Mouse (Mus musculus): ENCODE measurements around the gene Tenm2.
A peak's percentile ranks its signal among the peaks of the same experiment; 100 is the strongest.

Gene Tenm2

DNA sequence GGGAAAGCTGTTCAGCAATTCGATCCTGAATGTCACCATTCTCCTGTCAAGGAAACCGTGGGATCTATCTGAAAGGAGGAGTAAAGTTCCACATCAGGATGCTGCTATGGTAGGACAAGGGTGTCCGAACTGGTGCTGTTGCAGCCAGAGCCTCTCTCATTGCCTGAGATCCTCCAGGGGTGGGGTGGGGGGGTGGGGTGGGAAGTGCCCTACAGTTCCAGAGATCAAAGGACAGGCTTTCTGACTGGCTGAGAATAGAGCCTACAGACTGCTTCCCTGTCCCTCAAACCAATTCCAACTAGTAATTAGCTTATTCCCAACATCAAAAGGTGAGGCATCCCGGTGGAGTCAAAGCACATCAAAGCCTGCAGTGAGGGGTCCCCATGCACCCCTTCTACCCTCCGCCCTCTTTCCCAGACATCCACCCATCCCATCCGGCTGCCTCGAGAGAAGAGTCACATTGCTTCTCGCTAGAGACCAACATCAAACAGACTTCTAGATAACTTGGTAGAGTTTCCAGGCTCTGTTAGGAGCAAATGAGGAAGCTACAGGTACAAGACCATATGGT lies 630.9 kb downstream of the Tenm2 start:
- DNase-seq (ENCODE audit: low read depth, low spot score) = no peak

DNA sequence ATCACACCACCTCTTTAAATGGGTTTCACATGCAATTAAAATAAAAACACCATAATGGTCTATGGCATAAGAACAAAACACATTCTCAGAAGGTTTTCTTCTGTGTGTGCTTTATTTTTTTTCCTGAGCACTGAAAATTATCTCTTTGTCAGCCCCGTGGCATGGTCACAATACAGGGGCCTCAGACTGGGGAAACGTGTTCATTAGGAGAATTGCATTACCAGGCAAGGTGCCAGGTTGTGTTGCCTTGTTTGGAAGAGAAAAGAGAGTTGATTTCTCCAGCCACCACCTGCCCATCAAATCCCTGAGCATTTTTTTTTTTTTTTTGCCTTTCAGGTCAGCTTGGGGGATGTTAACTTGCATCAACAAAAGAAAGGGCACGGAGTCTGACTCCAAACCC lies 631.5 kb downstream of the Tenm2 start:
- no peak for DNase-seq (ENCODE audit: low read depth, low spot score)

DNA sequence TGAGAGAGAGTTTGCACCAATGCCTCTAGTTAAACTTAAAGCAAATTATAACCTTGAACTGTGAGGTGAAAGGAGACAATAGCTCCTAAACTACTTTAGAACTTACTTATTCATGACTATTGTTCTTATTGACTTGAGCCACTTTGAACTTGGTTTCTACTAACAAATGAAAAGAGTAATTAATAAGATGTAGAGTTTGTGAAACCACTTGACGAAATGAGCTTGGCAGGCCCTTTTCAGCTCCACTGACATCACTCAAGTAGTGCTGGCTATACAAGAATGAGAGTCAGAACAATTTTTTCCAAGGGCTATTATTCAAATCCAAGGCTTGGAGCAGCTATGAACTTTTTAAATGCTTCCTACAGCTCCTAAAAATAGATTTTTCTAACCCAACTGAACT lies 643.3 kb downstream of the Tenm2 start:
- DNase-seq (ENCODE audit: low read depth, low spot score) = no peak

DNA sequence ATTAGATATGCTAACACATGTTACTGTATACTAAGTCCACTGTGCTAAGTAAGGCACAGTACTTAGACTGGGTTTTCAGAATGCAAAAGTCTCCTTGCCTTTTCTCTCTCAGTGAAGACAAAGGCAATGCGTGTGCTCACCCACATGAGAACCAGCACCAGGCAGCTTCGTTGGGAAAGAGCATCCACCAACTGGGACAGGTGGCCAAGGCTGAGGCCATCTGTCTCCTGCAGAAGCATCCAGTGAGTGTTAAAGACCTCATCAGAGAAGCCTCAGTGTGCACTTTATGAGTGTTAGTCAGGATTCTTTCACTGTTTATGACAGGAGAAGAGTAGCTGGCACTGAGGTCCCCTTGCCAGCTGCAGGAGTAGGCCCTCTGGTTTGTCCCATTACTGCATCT lies 669.6 kb downstream of the Tenm2 start:
- DNase-seq (ENCODE audit: low read depth, low spot score) = peak; percentile 97

DNA sequence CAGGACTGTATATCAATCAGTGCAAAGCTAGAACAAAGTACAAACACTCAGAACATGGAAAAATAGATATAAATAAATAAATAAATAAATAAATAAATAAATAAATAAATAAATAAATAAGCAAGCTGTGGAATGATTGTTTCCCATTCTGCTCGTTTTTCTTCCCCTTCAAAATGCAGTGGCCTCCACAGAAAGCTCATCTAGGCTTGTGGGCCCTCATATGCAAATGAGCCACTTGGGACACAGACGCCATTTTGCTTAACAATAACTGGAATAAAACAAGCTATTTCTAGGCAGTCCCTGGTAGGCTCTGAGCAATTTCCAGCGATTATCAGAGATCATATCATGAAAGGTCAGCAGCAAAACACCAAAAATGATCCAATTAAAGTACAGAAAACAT lies 672.9 kb downstream of the Tenm2 start:
- DNase-seq (ENCODE audit: low read depth, low spot score) = no peak

DNA sequence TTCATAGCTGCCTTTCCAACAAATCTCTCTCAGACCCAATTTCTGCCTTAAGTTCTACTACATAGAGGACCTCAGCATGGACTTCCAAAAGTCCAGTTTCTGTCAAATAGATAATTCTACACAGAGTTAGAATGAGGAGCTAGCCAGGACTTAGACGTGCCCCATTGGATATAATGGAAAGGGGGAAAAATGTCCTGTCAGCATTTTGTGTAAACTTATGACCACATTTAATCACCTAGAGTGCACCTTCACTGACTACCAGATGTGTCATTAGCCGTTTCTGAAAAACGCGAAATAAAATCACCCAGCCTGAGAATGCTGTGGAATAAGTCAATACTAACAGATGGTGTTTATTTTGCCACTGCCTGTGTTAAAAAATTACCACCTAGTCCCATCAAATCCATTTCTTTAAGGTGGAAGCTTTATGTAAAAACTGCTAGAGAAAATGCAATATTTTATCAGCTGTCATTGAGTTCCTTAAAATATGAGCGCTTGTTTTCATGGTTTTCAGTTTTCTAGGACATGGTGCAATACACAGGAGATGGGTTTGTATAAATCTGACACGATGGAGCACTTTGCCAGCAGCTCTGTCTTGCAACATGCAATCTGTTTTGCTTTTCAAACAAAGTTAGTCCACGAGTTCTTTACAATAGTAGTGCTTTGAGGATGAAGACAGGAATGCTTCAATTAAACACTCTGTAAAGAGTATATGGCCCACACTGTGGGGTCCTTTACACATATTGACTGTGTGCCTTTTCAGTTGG lies 674.8 kb downstream of the Tenm2 start:
- no peak for DNase-seq (ENCODE audit: low read depth, low spot score)

DNA sequence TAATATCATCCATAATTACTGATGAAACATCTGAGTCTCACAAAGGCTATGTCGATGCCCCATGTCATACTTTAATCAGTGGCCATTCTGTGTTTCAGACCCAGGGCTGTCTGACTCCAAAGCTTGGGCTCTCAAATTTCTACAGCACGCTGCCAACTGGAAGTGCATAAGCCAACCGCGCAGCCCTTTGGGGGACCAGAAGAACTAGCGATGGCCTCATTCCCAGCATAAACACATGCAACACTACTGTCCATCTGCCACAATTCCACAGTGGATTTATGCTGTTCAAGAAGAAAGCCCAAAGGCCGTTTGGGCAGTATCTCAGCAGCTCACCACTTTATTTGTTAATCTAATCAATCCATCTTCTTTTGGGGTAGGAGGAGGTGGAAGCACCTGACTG lies 678.4 kb downstream of the Tenm2 start:
- peak; percentile 96 for DNase-seq (ENCODE audit: low read depth, low spot score)

DNA sequence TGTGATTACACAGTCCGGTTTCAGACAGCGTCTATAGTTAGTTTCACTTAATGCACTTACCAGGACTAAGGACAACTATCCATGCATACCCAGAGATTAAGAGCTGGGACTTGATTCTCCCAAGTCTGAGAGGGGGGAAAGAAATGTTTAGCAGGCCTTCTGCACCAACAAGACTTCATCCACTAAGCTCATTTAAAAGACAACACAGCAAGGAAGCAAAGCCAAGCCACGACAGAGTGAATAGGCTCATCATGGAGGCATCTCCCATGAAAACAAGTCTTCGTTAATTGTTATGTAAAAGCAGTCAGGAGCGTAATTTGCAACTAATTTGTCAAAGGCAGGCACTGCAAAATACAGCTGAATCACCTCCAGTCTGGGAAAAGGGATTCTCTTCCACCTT lies 682.5 kb downstream of the Tenm2 start:
- DNase-seq (ENCODE audit: low read depth, low spot score) = no peak

DNA sequence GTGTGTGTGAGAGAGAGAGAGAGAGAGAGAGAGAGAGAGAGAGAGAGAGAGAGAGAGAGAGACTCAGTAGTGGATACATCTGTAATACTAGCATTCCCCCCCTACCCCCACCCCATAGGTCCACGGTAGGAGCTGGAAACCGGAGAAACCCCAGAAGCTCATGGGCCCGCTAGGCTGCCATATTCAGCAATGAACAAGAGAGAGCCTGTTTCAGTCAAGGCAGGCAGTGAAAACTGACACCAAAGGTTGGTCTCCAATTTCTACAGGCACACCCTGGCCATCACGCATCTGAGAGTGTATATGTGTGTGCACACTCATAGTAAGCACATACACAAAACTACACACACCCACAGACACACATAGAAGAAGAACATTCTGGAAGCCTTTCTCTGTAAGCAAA lies 685.1 kb downstream of the Tenm2 start:
- no peak for DNase-seq (ENCODE audit: low read depth, low spot score)

DNA sequence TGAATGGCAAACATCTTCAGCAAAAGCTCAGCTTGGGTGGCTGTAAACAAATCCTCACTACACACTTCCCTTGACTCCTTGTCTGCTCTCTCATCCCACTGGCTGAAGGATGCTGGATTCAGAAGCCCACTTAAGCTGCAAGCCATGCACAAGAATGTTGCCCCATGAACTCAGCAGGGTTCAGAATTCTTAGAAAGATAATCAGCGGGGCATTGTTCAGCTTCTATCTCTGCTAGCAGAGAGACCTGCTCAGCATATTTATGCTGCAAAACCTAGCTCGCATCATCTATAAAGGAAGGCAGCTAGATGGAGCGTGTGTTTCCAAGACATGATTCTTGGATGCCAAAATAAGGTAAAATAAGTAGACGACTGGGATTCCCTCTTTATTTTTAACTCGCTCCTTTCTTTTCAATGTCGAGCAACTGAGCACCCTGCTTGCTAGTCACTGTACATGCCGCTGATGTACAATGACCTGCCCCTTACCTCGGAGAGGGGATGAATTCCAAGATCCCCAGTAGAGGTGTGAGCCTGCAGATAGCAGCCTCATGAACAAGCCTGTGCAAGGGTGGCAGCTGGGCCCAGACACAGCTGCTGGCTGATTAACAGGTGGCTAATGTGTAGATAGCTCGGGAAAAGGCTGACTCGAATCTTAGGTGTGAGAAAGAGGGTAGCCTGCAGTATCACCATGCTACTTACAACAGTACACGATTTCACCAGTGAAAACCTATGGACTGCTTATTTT lies 686.2 kb downstream of the Tenm2 start:
- DNase-seq (ENCODE audit: low read depth, low spot score) = no peak

DNA sequence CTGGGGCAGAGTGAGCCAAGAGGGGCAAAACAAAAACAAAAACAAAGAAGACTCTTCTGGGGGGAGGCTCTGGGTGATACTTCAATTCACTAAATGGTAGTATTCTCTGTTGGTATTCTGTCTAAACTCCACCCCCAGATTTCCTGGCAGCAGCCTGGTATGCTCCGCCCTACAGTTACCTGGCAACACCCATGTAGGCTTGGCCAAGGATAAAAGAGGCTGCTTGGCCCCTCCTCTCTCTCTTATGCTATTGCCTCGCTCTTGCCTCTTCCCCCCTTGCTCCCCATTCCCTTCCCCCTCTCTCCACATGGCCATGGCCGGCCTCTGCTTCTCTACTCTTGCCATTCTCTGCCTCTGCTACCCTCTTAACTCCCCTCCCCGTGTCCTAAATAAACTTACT lies 687.6 kb downstream of the Tenm2 start:
- DNase-seq (ENCODE audit: low read depth, low spot score) = no peak

DNA sequence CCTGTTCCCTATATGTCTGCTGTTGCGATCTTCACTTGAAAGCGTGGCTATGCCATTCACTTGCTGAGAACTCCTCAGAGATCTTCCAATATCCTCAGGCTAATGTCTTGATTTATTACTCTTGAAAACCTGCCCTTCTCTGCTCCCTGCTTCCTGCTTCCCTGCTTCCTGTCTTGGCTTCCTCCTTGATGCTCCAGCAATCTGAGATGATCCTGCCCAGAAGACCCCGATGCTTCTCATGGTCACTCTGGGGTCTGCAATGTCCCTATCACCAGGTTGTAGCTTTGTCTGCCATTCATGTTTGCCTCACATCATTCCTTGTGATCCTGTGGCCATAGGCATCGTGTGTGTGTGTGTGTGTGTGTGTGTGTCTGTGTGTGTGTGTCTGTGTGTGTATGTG lies 697.6 kb downstream of the Tenm2 start:
- no peak for DNase-seq (ENCODE audit: low read depth, low spot score)

DNA sequence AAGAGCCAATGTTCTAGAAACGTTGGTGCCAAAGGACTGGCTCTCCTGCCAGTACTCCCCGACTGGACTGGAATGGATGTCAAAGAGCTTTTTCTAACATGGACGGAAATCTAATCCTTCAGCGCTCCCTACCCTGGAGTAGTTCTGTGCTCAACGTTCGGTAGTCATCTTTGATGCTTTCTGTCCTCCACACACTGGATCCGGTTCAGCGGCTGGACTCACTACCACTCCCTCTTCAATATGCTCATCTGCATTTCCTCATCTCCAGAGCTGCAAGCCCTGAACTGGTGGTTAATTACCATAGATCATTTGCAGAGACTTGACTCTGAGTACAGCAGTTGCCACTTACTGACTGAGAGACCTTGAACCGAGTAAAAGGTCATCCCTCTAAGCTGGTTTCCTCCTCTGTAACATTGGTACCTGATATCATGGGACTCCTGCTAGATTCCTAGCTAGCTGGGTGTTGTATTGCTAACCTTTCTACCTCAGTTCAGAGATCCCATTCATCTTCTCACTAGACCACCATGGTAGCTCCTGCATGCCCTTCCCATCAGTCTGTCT lies 698.1 kb downstream of the Tenm2 start:
- DNase-seq (ENCODE audit: low read depth, low spot score) = no peak

DNA sequence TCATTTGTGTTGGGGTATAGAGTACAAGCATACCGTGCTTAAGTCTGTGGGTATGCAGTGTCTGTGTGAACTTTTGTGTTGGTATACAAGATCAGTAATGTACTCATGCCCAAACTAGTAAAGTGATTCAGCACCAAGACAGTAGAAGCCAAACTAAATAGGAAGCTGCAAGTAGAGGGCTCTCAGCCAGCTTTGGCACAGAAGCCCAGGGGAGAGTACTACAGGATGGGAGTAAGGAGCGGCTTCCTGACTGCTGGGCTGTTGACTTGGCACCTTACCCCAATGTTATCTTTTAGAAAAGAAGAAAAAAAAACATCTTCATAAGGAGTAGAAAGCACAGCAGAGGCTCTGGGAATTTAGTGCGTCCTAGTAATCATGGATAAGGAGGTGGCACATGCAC lies 700.2 kb downstream of the Tenm2 start:
- peak; percentile 44 for DNase-seq (ENCODE audit: low read depth, low spot score)

DNA sequence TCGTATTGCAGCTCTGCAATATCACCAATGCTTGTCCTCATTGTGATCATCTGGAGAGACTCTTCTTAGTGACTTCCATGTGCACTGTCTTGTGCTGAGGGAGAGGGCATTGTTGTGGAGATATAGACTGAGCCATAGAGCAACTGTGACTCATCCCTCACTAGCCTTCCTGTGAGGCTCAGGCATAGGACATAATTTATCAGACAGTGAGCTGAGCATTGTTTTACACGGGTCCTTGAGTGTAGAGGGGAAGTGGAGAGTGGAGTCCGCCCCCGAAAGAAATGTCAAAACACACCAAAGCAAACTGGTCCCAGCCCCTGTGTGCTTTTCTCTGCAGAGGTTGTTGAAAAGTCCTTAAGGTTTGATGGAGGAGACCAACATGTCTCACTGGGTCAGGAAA lies 704.1 kb downstream of the Tenm2 start:
- DNase-seq (ENCODE audit: low read depth, low spot score) = no peak

DNA sequence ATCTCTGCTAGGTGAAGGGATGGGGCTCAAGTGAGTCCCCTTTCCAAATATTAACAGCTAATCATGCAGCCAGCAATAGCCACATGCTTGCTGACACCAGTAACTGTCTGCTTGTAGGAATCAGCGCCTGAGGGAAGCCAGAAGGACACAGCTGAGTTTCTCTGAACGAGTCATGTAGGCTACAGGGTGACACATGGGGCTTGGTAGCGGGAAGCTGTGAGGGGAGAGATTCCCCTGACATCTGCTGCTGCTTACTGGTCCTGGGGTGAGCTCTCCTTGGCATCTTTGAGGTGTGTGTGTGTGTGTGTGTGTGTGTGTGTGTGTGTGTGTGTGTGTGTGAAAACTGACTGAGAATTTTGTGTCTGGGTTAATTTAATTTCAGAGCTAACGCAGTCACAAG lies 708.3 kb downstream of the Tenm2 start:
- DNase-seq (ENCODE audit: low read depth, low spot score) = no peak

DNA sequence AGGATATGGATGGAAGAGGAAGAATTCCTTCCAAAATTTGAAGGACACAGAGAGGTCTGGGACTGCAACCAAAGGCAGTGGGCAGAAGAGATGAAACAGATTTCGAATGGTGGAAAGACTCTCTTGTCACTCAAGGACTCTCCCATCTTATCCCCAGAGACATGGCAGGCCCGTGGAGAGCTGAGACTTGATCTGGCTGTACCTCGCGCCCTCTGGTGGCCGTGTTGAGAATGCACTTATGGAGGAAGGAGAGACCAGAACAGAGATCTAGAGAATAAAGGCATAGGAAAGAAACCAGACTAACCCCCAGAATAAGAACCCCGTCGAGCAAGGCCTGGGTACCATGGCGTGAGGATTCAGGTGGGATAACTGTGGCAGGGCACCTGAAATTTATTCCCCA lies 709.4 kb downstream of the Tenm2 start:
- DNase-seq (ENCODE audit: low read depth, low spot score) = peak; percentile 89

DNA sequence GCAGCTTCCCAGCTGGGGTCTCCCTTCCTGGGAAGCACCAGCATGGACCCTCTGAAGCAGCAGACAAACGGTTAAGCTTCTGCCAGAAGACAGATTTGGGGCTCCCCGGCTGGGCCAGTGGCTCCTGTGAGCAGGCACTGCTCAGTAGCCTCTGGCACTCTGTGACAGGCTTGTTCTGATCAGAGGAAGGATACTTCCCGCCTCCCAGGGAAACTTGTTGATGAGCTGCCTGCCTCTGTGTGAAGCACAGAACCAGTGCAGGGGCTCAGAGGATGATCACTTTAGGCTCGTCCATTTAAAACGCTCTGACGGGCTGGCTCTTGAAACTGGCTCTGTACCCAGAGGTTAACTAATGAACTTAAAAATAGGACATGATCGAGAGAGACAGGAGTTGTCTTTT lies 723.3 kb downstream of the Tenm2 start:
- no peak for DNase-seq (ENCODE audit: low read depth, low spot score)

DNA sequence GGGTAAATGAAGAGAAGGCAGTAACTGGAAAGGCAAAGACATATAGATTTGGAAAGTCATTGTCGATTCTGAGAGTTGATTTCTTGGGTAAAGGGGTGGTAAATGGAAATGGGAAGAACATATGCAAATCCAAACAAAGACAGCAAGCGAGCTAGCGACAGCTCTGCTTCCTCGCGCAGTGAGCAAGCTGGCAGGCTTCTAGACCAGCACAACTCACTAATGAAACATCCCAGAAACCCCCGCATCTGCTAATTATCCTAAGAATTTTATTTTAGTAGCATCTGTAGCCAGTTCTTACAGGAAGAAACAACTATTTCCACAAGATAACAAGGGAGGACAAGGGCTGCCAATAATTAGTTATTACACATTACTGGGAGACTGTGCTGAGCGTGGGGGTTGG lies 727.5 kb downstream of the Tenm2 start:
- peak; percentile 60 for DNase-seq (ENCODE audit: low read depth, low spot score)

DNA sequence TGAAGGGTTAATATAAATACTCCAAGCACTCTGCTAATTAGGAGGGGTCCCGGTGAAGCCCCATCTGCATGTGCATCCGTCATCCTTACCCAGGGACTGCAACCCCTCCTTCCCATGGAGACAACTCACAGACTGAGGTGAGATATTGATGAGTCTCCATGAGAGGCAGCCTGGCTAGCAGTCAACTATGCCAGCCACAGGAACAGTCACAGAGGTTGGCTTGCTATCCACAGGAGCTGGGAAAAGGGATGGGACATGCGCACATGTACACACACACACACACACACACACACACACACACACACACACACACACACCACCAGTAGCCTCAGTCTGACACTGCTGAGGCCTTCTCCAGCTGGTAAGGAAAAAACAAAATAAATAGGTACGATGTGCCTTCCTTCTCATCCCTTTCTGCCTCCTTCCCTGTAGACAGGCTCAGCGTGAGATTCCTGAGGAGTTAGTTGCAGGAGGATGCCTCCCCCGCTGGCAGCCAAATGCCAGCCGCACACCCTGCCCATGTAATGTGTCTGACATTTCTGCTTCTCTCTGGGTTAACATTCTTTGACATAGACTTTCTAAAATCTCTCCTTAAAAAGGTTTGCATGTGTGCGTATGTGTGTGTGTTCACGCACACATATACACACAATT lies 740.7 kb downstream of the Tenm2 start:
- peak; percentile 79 for DNase-seq (ENCODE audit: low read depth, low spot score)

DNA sequence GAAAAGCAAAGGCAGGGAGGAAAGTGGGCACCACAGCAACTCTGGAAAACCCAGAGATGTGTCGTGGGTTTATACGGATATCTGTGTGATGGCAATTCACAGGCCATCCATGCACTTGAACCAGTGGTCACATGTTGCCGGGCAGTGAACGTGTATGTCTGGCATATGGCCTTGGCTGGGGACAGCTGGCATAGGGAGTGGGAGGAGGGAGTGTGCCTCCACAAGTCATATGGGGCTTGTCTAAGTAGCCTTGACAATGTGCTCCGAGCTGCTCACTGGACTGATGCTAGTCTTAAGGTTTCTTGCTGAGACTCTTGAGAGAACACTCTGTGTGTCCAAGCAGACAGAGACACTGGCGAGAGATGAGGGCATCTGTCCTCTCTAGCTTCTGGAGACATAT lies 743.5 kb downstream of the Tenm2 start:
- no peak for DNase-seq (ENCODE audit: low read depth, low spot score)

DNA sequence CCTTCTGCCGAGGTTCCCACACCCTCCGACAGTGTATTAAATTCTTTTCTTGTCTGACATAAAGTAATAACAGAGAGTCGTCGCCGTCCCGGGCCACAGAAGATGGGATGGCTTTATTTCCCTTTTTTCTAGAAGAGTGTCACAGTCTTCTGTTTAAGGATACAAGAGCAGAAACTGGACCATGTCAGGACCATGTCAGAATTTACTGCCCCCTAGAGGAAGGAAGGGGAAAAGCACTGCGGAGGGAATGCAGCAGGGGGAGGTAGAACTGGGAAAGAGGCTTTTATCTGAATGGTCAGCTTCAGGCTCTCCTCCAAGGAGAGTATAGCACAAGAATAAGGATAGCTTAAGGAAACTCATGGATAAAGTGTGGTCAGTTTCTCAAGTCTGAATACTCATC lies 745.7 kb downstream of the Tenm2 start:
- peak; percentile 41 for DNase-seq (ENCODE audit: low read depth, low spot score)

Measured in brain, adult 2 months (tissue).